Mouse (Mus musculus) forebrain, embryonic 11.5 days (tissue): Measurements from ENCODE around the gene Cnot6. TPM values are rescaled to one million over a fixed set of nuclear protein-coding genes. Genes with fewer than 3 reads are reported as not detected.

Experiments
- ATAC-seq: fragments of 200-750 bp; cut with Nextera tagmentation; replicated peaks from 2 replicates; pipeline ENCODE4 v1.8.0; 2017; ENCODE audit warnings: moderate TSS enrichment; ENCODE audit not compliant: low FRiP score
- DNase-seq: peaks from one replicate; pipeline ENCODE4 v3.0.0-alpha.2; 2017; ENCODE audit warnings: low spot score
- H3K27ac ChIP-seq: fragments of 300-500 bp; sonication (generic); 2 replicates; pipeline ENCODE4 v1.5.1; 2014; ENCODE audit warnings: low read depth, low read length
- H3K27me3 ChIP-seq: fragments of 300-500 bp; sonication (generic); 2 replicates; pipeline ENCODE4 v1.6.1; 2014; ENCODE audit warnings: mild to moderate bottlenecking, low read length, mixed read lengths; ENCODE audit not compliant: control insufficient read depth, insufficient read depth
- H3K36me3 ChIP-seq: fragments of 300-500 bp; sonication (generic); 2 replicates; pipeline ENCODE4 v1.6.1; 2014; ENCODE audit warnings: mild to moderate bottlenecking, low read length, moderate library complexity, mixed read lengths; ENCODE audit not compliant: control insufficient read depth, insufficient read depth
- H3K4me1 ChIP-seq: fragments of 300-500 bp; sonication (generic); replicated peaks from 2 replicates; pipeline ENCODE4 v1.6.1; 2014; ENCODE audit warnings: low read length, mixed read lengths; ENCODE audit not compliant: control insufficient read depth, insufficient read depth
- H3K4me2 ChIP-seq: fragments of 300-500 bp; sonication (generic); 2 replicates; pipeline ENCODE4 v1.6.1; 2014; ENCODE audit warnings: low read depth, mild to moderate bottlenecking, low read length, moderate library complexity, mixed read lengths; ENCODE audit not compliant: severe bottlenecking
- H3K4me3 ChIP-seq: fragments of 300-500 bp; sonication (generic); 2 replicates; pipeline ENCODE4 v1.5.1; 2014; ENCODE audit warnings: low read depth, low read length
- H3K9ac ChIP-seq: fragments of 300-500 bp; sonication (generic); 2 replicates; pipeline ENCODE4 v1.6.1; 2014; ENCODE audit warnings: low read length
- H3K9me3 ChIP-seq: fragments of 300-500 bp; sonication (generic); 2 replicates; pipeline ENCODE4 v1.6.1; 2016; ENCODE audit warnings: low read length, mixed read lengths; ENCODE audit not compliant: control insufficient read depth
- WGBS: fragments of 180-500 bp; shearing (Covaris S2); extraction: QIAGEN DNeasy Blood & Tissue Kit; methylation state at CpG from one replicate; pipeline ENCODE4 v1.1.7; 2014; 5-methylcytosine and 5-hydroxymethylcytosine counted together
- polyA plus RNA-seq: library from polyadenylated mRNA; unstranded; fragments of >200 nt; fragmentation: Nextera tagmentation; extraction: Ambion mirVana; gene quantifications from 2 replicates; pipeline ENCODE4 v1.2.1, GENCODE M21; 2014

Gene Cnot6
- polyA plus RNA-seq, 1 experiment from 2014 or later = 55.3 TPM

DNA sequence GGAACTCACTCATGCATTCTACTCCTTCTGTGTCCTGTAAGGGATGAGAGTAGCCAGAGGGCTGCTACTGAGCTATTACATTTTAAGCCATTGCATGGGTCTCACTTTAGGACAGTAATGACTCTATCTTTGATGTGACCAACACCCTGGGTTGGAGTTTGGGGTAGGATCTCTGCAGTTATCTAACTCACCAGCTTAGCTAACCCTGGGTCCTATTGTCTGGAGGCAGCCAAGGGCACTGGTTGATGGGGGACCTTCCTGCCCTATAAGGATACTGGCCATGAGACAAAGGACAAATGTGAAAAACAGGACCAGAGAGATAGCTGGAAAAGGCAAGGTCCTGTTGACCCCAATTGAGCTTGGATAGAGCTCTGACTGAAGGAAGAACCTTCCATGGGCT, 57.0 kb downstream of the Cnot6 start:
- Histone ChIP-seq H3K27ac (no peak overlapping the region), H3K4me3 (no peak overlapping the region), H3K9ac (no peak overlapping the region), H3K4me1 (no peaks in the 10 kb centered on the region), H3K4me2 (no peak overlapping the region), H3K27me3 (no peaks in the 10 kb centered on the region), H3K9me3 (no peaks in the 10 kb centered on the region), H3K36me3 (no peaks in the 10 kb centered on the region)
- ATAC-seq (no peak), DNase-seq (no peak)

GRCm38 (mm10) chr11:49654651-49655050, 57.9 kb downstream of the Cnot6 start:
- 86% methylated on average over 5 of the region's 5 CpGs for WGBS
- no peak for ATAC-seq

GRCm38 (mm10) chr11:49653079-49653408, 59.5 kb downstream of the Cnot6 start:
- no peaks in the 10 kb centered on the region for H3K27me3 ChIP-seq
- no peaks in the 10 kb centered on the region for H3K36me3 ChIP-seq
- H3K27ac ChIP-seq = no peak overlapping the region
- 0 out of 2 replicates have a peak overlapping the region, but pooled peaks have one; percentile 19 for H3K4me2 ChIP-seq
- 0 out of 2 replicates have a peak, but pooled peaks have one; percentile 26 for ATAC-seq
- no peaks in the 10 kb centered on the region for H3K4me1 ChIP-seq
- H3K9ac ChIP-seq = no peak overlapping the region
- H3K4me3 ChIP-seq = no peak overlapping the region
- WGBS = 48% methylated on average over 11 of the region's 11 CpGs
- DNase-seq = no peak
- no peaks in the 10 kb centered on the region for H3K9me3 ChIP-seq

More at GRCm38 (mm10) chr11:49654651-49655050, 57.9 kb downstream of the Cnot6 start:
- Histone ChIP-seq H3K9me3 (no peaks in the 10 kb centered on the region), H3K27ac (no peak overlapping the region), H3K4me1 (no peaks in the 10 kb centered on the region), H3K9ac (no peak overlapping the region), H3K27me3 (no peaks in the 10 kb centered on the region), H3K4me2 (no peak overlapping the region), H3K4me3 (no peak overlapping the region), H3K36me3 (no peaks in the 10 kb centered on the region)
- no peak for DNase-seq

GRCm38 (mm10) chr11:49652401-49653078, 60.0 kb downstream of the Cnot6 start:
- no peaks in the 10 kb centered on the region for H3K4me1 ChIP-seq
- H3K4me3 ChIP-seq = no peak overlapping the region
- ATAC-seq (peak; percentile 73), DNase-seq (peak; percentile 93)
- H3K36me3 ChIP-seq = no peaks in the 10 kb centered on the region
- H3K4me2 ChIP-seq = 0 out of 2 replicates have a peak overlapping the region, but pooled peaks have one; percentile 19
- H3K9ac ChIP-seq = no peak overlapping the region
- H3K9me3 ChIP-seq = no peaks in the 10 kb centered on the region
- no peaks in the 10 kb centered on the region for H3K27me3 ChIP-seq
- 27% methylated on average over 19 of the region's 19 CpGs for WGBS
- H3K27ac ChIP-seq = no peak overlapping the region

GRCm38 (mm10) chr11:49651762-49652322, 60.7 kb downstream of the Cnot6 start:
- no peaks in the 10 kb centered on the region for H3K4me1 ChIP-seq
- no peak overlapping the region for H3K4me3 ChIP-seq
- H3K9me3 ChIP-seq = no peaks in the 10 kb centered on the region
- ATAC-seq (no peak), DNase-seq (peak; percentile 47)
- WGBS = 86% methylated on average over 10 of the region's 10 CpGs
- H3K27me3 ChIP-seq = no peaks in the 10 kb centered on the region
- no peak overlapping the region; the same call in 1 of the 2 replicates for H3K27ac ChIP-seq
- H3K9ac ChIP-seq = no peak overlapping the region
- H3K36me3 ChIP-seq = no peaks in the 10 kb centered on the region
- H3K4me2 ChIP-seq = no peak overlapping the region

GRCm38 (mm10) chr11:49650994-49651761, 61.3 kb downstream of the Cnot6 start:
- Histone ChIP-seq H3K4me1 (no peaks in the 10 kb centered on the region), H3K27me3 (no peaks in the 10 kb centered on the region), H3K4me2 (no peak overlapping the region), H3K9me3 (no peaks in the 10 kb centered on the region), H3K9ac (no peak overlapping the region), H3K27ac (no peak overlapping the region), H3K36me3 (no peaks in the 10 kb centered on the region), H3K4me3 (no peak overlapping the region)
- DNase-seq (no peak), ATAC-seq (no peak)
- 76% methylated on average over 16 of the region's 16 CpGs for WGBS

DNA sequence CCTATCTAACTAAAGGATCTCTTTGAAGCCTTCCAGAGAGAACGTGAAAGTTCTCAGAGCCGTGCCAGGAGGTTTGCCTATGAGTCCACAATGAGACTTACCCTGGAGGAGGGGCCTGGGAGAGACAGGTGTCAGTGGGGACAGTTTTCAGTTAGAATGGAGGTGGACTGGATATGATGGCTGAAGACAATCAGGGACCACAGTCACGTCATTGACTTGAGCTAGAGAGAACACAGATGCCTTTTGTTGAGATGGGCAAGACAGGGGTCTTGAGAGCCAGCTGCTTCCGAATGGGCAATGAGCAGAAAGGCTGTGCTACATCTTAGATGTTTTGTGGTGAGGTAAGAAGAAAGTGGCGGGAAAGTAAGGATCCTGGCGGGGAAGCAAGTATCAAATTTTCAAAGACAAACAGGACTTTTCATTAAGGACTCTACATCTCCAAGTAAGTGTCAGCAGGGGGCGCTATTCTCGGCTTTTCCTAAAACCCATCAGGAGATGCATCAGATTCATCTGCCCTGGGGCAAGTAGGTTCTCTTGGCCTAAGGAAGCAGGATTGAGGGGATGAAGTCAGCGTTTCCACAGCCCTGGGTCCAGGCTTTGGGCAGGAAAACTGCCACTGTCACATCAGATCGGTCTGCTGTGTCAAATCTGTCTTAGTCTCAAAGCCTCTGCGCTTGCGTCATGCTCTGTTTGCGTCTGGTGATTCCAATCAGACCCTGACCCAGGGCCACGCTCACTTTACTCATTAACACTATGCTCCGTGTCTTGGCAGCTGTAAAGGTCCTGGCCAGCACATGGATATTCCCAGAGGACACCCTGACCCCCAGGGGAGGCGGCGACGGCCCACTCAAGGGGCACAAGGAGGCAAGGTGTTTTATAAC, 62.2 kb downstream of the Cnot6 start:
- ATAC-seq (no peak), DNase-seq (no peak)
- H3K4me3 ChIP-seq = no peak overlapping the region
- H3K4me1 ChIP-seq = no peaks in the 10 kb centered on the region
- no peaks in the 10 kb centered on the region for H3K9me3 ChIP-seq
- H3K9ac ChIP-seq = no peak overlapping the region
- no peak overlapping the region for H3K27ac ChIP-seq
- no peaks in the 10 kb centered on the region for H3K36me3 ChIP-seq
- no peaks in the 10 kb centered on the region for H3K27me3 ChIP-seq
- H3K4me2 ChIP-seq = no peak overlapping the region
- WGBS = 61% methylated on average over 18 of the region's 18 CpGs

- DNase-seq (no peak), ATAC-seq (no peak)
- Histone ChIP-seq H3K27ac (no peak overlapping the region), H3K9ac (no peak overlapping the region), H3K27me3 (no peaks in the 10 kb centered on the region), H3K4me1 (no peaks in the 10 kb centered on the region), H3K4me3 (no peak overlapping the region), H3K4me2 (no peak overlapping the region), H3K36me3 (no peaks in the 10 kb centered on the region), H3K9me3 (no peaks in the 10 kb centered on the region)
- WGBS = 63% methylated on average over 8 of the region's 8 CpGs
These were observed 66.8 kb downstream of the Cnot6 start for GRCm38 (mm10) chr11:49645677-49646076.
